Mouse (Mus musculus) limb, embryonic 15.5 days (tissue): ENCODE data around the gene Rheb. TPM values are rescaled to one million over a fixed set of nuclear protein-coding genes. Genes with fewer than 3 reads are reported as not detected.

Experiments used
- ATAC-seq: fragments of 200-750 bp; cut with Nextera tagmentation; 2 replicates; pipeline ENCODE4 v1.8.0; 2017; ENCODE audit warnings: low read depth, moderate TSS enrichment; ENCODE audit not compliant: insufficient number of reproducible peaks, low FRiP score, low TSS enrichment
- H3K27ac ChIP-seq: fragments of 300-500 bp; sonication (generic); 2 replicates; pipeline ENCODE4 v1.5.1; 2015; ENCODE audit warnings: moderate library complexity, mild to moderate bottlenecking, inconsistent platforms
- H3K27me3 ChIP-seq: fragments of 300-500 bp; sonication (generic); 2 replicates; pipeline ENCODE4 v1.6.1; 2015; ENCODE audit warnings: inconsistent platforms
- H3K36me3 ChIP-seq: fragments of 300-500 bp; sonication (generic); 2 replicates; pipeline ENCODE4 v1.6.1; 2015; ENCODE audit warnings: inconsistent platforms
- H3K4me1 ChIP-seq: fragments of 300-500 bp; sonication (generic); 2 replicates; pipeline ENCODE4 v1.6.1; 2015; ENCODE audit warnings: inconsistent platforms
- H3K4me2 ChIP-seq: fragments of 300-500 bp; sonication (generic); 2 replicates; pipeline ENCODE4 v1.6.1; 2015; ENCODE audit warnings: mild to moderate bottlenecking, inconsistent platforms
- H3K4me3 ChIP-seq: fragments of 300-500 bp; sonication (generic); 2 replicates; pipeline ENCODE4 v1.5.1; 2015; ENCODE audit warnings: mild to moderate bottlenecking, inconsistent platforms
- H3K9ac ChIP-seq: fragments of 300-500 bp; sonication (generic); 2 replicates; pipeline ENCODE4 v1.6.1; 2015; ENCODE audit warnings: inconsistent platforms
- H3K9me3 ChIP-seq: fragments of 300-500 bp; sonication (generic); 2 replicates; pipeline ENCODE4 v1.6.1; 2016; ENCODE audit warnings: inconsistent platforms
- WGBS: fragments of 180-500 bp; shearing (Covaris S2); methylation state at CpG from one replicate; pipeline ENCODE4 v1.1.7; 2015; 5-methylcytosine and 5-hydroxymethylcytosine counted together
- polyA plus RNA-seq: library from polyadenylated mRNA; unstranded; fragments of >200 nt; fragmentation: Nextera tagmentation; extraction: Ambion mirVana; gene quantifications from 2 replicates; pipeline ENCODE4 v1.2.1, GENCODE M21; 2015

Gene Rheb
- polyA plus RNA-seq = 216 and 228 TPM in 2 replicates

DNA sequence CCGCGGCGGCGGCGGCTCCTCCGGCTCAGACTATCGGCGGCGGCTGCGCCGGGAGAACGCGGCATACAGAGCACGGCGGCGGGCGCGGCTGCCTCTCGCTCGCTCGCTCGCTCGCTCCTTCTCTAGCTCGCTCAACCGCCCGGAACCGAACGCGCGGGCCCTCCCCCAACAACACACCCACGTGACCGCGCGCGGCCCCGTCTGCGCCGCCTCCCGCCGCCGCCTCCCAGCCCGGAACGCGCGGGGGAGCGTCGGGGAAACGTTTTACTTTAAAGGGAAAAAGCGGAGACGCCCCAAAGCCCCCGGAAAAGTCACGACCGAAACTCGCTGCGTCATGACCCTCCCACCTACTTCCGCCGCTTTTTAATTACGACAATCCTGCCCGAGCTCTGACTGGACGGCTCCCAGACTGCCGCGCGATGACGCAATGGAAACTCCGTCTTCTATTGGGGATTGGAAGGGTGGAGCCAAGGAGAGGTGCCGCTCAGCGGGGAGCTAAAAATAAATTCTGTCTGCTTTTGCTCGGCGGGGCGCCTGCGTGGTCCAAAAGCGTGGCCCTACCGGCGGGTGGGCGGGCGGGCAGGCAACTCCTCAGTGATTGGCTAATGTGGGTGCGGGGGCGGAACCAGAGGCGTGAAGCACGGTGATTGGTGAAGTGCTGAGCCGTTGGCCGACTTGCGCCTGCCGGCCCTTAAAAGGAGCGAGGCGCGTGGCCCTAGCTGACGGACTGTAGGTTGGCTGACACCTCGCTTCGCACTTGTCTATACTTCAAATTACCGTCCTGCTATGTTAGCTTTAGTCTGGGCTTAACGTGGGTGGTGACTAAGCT lies at the start of gene Rheb:
TSS of gene Rheb (minus strand) at position 351 of the 829 bp plus-strand sequence.
- peak within 1 kb of the TSS; percentile 99 for H3K27ac ChIP-seq
- peak; percentile 96 for ATAC-seq
- WGBS = under 1% methylated on average over 84 of the region's 92 CpGs
- peak within 1 kb of the TSS; percentile 93 for H3K9ac ChIP-seq
- H3K36me3 ChIP-seq = no peaks in the 10 kb centered on the region
- H3K9me3 ChIP-seq = no peaks in the 10 kb centered on the region
- peak within 1 kb of the TSS; percentile 96 for H3K4me3 ChIP-seq
- H3K4me2 ChIP-seq = peak within 1 kb of the TSS; percentile 70
- H3K27me3 ChIP-seq = no peaks in the 10 kb centered on the region
- H3K4me1 ChIP-seq = peaks cover 22% of the 10 kb centered on the region

DNA sequence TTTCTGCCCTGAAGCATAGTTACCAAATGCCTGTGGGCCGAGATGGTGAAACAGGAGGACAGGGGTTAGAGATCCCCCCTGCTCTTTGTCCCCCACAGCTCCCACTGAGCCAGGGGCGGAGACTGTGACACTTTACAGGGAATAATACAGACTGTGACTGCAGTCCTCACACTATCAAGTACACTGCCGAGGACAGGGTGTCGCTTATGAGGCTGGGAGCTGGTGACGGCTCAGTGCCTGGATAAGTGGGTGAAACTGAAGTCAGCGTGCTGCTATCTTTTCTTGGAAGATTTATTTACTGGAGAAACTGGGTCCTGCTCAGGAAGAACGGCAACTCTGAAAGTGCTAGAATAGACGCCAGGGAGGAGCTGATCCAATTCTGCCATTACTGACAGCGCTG lies 47.4 kb upstream of the Rheb start:
- no peaks in the 10 kb centered on the region for H3K9me3 ChIP-seq
- peaks cover 16% of the 10 kb centered on the region; the same call in 1 of the 2 replicates for H3K36me3 ChIP-seq
- 0 out of 2 replicates have a peak, but pooled peaks cover 6% of the 10 kb centered on the region for H3K4me1 ChIP-seq
- ATAC-seq = no peak
- no peak overlapping the region for H3K4me2 ChIP-seq
- H3K27ac ChIP-seq = no peak overlapping the region
- no peak overlapping the region for H3K9ac ChIP-seq
- WGBS = 70% methylated on average over 9 of the region's 9 CpGs
- no peak overlapping the region for H3K4me3 ChIP-seq
- no peaks in the 10 kb centered on the region for H3K27me3 ChIP-seq

DNA sequence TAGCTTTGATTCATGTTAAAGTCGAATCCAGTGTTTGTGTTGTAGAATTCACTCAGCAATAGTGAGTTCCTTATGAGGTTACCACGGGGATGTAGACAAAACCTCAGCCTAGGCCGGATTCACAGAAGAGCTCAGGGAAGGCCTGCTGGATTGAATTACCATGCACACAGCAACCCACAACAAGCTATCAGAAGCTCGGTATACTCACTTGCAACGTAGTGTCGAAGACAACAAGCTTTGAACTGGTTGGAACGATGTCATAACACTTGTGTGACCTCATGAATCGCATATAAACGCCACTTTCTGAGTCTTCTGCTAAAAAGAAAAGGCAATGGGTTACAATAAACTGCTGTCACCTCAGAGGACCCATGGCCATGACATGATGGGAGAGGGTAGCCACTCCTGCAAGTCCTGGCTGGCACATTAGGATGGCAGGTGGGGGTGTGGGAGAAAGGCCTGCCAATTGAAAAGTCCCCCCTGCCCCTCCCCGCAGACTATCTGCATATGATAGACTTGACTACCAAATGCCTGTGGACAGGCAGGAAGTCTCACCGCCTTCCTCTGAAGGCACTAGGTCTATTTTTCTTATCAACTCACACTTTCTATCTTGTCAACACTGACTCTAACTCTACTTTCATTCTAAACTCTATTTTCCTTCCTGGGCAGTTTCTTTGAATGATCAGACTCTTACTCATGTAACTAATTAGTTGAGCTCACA lies 46.6 kb upstream of the Rheb start:
- H3K4me2 ChIP-seq = no peak overlapping the region
- H3K4me1 ChIP-seq = 0 out of 2 replicates have a peak, but pooled peaks cover 6% of the 10 kb centered on the region
- H3K9me3 ChIP-seq = no peaks in the 10 kb centered on the region
- ATAC-seq = no peak
- H3K36me3 ChIP-seq = peaks cover 17% of the 10 kb centered on the region; the same call in 1 of the 2 replicates
- no peak overlapping the region for H3K27ac ChIP-seq
- H3K4me3 ChIP-seq = no peak overlapping the region
- H3K27me3 ChIP-seq = no peaks in the 10 kb centered on the region
- WGBS = 79% methylated on average over 11 of the region's 11 CpGs
- no peak overlapping the region for H3K9ac ChIP-seq

GRCm38 (mm10) chr5:24887271-24887670 lies 44.8 kb upstream of the Rheb start:
- WGBS = 63% methylated on average over 8 of the region's 8 CpGs
- no peak overlapping the region for H3K27ac ChIP-seq

DNA sequence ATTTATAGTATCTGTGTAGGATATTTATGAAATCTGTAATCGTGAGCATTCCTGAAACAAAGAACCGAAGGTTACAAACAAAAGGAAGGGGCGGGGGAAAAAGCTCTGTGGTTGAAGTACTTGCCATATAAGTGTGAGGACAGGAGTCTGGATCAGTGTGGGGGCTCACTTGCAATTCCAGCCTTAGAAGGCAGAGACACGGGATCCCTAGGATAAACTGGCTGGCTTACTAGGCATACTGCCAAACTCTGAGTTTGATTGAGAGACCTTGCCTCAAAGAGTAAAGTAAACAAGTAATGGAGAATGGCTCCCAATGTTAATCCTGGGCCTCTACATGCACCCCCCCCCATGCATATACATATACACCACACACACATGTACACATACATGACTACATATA lies 36.3 kb upstream of the Rheb start:
- Histone ChIP-seq H3K9me3 (no peaks in the 10 kb centered on the region), H3K36me3 (peaks cover 22% of the 10 kb centered on the region; the same call in 1 of the 2 replicates), H3K9ac (no peak overlapping the region), H3K27ac (no peak overlapping the region), H3K4me3 (no peak overlapping the region), H3K4me2 (no peak overlapping the region), H3K27me3 (no peaks in the 10 kb centered on the region), H3K4me1 (no peaks in the 10 kb centered on the region)
- WGBS = 72% methylated on average over 4 of the region's 4 CpGs
- no peak for ATAC-seq

More at GRCm38 (mm10) chr5:24887271-24887670, 44.8 kb upstream of the Rheb start:
- ATAC-seq = no peak
- H3K4me2 ChIP-seq = no peak overlapping the region
- H3K27me3 ChIP-seq = no peaks in the 10 kb centered on the region
- peaks cover 22% of the 10 kb centered on the region; the same call in 1 of the 2 replicates for H3K36me3 ChIP-seq
- no peak overlapping the region for H3K4me3 ChIP-seq
- H3K9ac ChIP-seq = no peak overlapping the region
- 0 out of 2 replicates have a peak, but pooled peaks cover 1% of the 10 kb centered on the region for H3K4me1 ChIP-seq
- no peaks in the 10 kb centered on the region for H3K9me3 ChIP-seq

DNA sequence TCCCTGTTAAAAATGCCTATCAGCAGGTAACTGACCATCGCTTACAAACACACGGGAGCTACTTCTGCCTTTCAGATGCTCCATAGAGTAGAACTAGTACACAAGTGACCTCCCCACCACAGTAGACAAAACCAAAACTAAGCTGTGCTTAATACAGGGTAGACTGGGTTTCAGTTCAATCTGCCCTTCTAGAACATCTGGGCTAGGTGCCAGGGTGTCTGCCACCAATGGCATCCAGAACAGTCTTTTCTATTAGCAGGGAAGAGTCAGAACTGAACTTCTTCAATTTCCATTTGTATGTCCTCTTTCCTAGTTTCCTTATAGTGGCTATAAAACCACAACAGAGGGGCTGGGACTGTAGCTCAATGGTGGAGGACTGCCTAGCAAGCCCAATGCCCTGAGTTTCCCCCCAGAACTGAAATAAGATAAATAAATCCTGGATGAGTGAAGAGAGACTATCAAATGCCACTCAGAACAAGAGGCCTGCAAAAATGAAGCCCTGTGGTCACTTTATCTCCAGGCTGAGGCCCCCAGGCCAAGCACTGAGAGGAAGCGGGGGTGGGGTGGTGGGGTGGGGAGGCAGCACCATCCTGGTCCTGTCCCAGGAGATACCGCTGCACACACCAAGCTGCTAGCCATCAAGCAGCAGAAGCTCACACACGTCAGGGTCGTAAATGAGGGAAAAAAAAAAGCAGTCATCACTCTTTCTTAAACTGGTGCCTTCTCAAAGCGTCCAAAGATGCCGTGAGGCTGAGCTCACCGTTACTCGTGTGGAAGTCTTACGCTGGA lies 35.6 kb upstream of the Rheb start:
- no peak for ATAC-seq
- no peaks in the 10 kb centered on the region for H3K27me3 ChIP-seq

DNA sequence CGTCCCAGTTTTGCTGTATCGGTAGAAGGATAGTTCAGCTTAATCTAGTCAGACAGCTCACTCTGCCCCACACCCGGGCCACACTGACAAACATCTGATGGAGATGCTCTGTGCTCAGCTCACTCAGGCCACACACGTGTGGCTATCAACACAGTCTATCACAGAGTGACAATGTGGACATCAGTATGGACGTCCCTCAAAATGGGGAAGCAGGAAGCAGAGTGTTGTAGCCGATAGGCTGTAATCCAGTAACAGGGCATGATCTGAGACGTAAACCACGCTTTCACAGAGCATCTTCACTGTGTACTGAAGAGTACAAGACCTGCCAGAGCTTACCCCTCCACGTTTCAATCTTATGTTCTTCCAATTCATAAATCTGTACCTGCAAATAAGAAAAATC lies 34.2 kb upstream of the Rheb start:
- H3K36me3 ChIP-seq = peaks cover 16% of the 10 kb centered on the region; the same call in 1 of the 2 replicates
- H3K9ac ChIP-seq = no peak overlapping the region
- no peak for ATAC-seq
- H3K4me2 ChIP-seq = no peak overlapping the region
- no peaks in the 10 kb centered on the region for H3K4me1 ChIP-seq
- no peak overlapping the region for H3K4me3 ChIP-seq
- no peaks in the 10 kb centered on the region for H3K27me3 ChIP-seq
- 88% methylated on average over 9 of the region's 9 CpGs for WGBS
- no peak overlapping the region for H3K27ac ChIP-seq
- H3K9me3 ChIP-seq = no peaks in the 10 kb centered on the region

More for the DNA sequence above, 35.6 kb upstream of the Rheb start:
- no peaks in the 10 kb centered on the region for H3K4me1 ChIP-seq
- H3K36me3 ChIP-seq = peaks cover 22% of the 10 kb centered on the region; the same call in 1 of the 2 replicates
- no peaks in the 10 kb centered on the region for H3K9me3 ChIP-seq
- no peak overlapping the region for H3K9ac ChIP-seq
- 76% methylated on average over 11 of the region's 11 CpGs for WGBS
- H3K4me3 ChIP-seq = no peak overlapping the region
- no peak overlapping the region for H3K4me2 ChIP-seq
- no peak overlapping the region for H3K27ac ChIP-seq

DNA sequence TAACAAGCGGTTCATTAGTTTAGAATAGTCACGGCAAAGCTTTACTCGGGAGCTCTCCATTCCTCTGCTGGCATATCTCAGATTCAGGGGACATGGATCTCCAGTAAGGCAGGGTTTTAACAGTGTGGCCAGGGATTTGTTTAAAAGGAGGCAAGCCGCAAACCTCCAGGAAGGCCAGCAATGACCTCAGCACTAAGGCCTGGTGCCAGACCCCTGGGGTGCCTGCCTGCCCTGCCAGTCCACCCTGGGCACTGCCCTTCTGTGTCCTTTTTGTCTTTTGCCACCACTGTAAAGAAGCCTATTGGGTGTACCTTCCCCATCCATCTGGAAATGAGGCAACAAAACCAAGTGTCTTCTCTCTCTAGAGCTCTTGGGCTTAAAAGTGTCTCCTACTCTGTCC lies 31.7 kb upstream of the Rheb start:
- no peak for ATAC-seq
- Histone ChIP-seq H3K36me3 (peaks cover 15% of the 10 kb centered on the region; the same call in 1 of the 2 replicates), H3K4me3 (no peak overlapping the region), H3K9me3 (no peaks in the 10 kb centered on the region), H3K4me2 (no peak overlapping the region), H3K9ac (no peak overlapping the region), H3K27ac (no peak overlapping the region), H3K27me3 (no peaks in the 10 kb centered on the region), H3K4me1 (no peaks in the 10 kb centered on the region)
- WGBS = 64% methylated on average over 4 of the region's 4 CpGs

GRCm38 (mm10) chr5:24873221-24873620 lies 30.8 kb upstream of the Rheb start:
- Histone ChIP-seq H3K9me3 (no peaks in the 10 kb centered on the region), H3K27ac (no peak overlapping the region), H3K27me3 (no peaks in the 10 kb centered on the region), H3K9ac (no peak overlapping the region), H3K36me3 (peaks cover 6% of the 10 kb centered on the region; the same call in 1 of the 2 replicates), H3K4me3 (no peak overlapping the region), H3K4me1 (no peaks in the 10 kb centered on the region), H3K4me2 (no peak overlapping the region)
- ATAC-seq = no peak
- WGBS = 50% methylated on average over 6 of the region's 6 CpGs

GRCm38 (mm10) chr5:24871276-24871675 lies 28.9 kb upstream of the Rheb start:
- Histone ChIP-seq H3K4me3 (no peak overlapping the region), H3K9me3 (no peaks in the 10 kb centered on the region), H3K27ac (no peak overlapping the region), H3K27me3 (no peaks in the 10 kb centered on the region), H3K36me3 (peaks cover 6% of the 10 kb centered on the region; the same call in 1 of the 2 replicates), H3K4me1 (no peaks in the 10 kb centered on the region), H3K4me2 (no peak overlapping the region), H3K9ac (no peak overlapping the region)
- no peak for ATAC-seq
- 79% methylated on average over 12 of the region's 12 CpGs for WGBS

DNA sequence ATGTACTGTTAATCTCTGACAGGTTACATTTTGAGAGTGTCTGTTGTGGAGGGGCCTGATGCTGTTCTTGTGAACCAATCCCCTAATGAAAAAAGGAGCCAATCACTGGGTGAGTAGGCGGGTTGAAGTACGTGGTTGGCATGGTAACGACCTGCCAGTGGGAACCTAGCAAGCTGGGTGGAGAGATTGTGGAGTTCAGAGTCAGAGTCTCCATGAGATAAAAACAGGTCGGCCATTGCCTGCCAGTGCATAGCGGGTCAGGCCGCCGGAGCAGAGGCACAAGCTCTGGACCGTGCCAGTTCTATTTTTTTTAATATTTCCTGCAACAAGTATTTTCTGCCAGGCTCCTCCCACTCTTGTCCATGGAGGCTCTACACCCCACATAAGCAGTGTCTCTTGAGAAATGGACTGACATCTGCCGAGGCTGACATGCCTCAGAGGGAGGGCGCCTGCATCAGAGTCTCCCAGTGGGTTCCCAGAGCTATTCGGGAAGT lies 27.4 kb upstream of the Rheb start:
- H3K36me3 ChIP-seq = peaks cover 7% of the 10 kb centered on the region; the same call in 1 of the 2 replicates
- H3K4me1 ChIP-seq = no peaks in the 10 kb centered on the region
- H3K9ac ChIP-seq = no peak overlapping the region
- no peak overlapping the region for H3K4me3 ChIP-seq
- no peaks in the 10 kb centered on the region for H3K9me3 ChIP-seq
- 71% methylated on average over 11 of the region's 11 CpGs for WGBS
- H3K27ac ChIP-seq = no peak overlapping the region
- no peak overlapping the region for H3K4me2 ChIP-seq
- no peaks in the 10 kb centered on the region for H3K27me3 ChIP-seq
- ATAC-seq = no peak
